Mouse (Mus musculus) stomach, embryonic 16.5 days (tissue): ENCODE data around the gene Sema6b. TPM values are rescaled to one million over a fixed set of nuclear protein-coding genes. Genes with fewer than 3 reads are reported as not detected.
"Not testable (repeated sequence)": the region's sequence is repeated elsewhere in the genome, so short reads cannot be mapped to it uniquely, and the experiment has no call there.

ENCODE experiments used
- ATAC-seq: fragments of 200-750 bp; cut with Nextera tagmentation; 2 replicates; pipeline ENCODE4 v1.8.0; 2017; ENCODE audit warnings: moderate number of reproducible peaks, moderate TSS enrichment; ENCODE audit not compliant: insufficient read depth, low FRiP score
- H3K27ac ChIP-seq: fragments of 300-500 bp; sonication (generic); 2 replicates; pipeline ENCODE4 v1.5.1; 2014; ENCODE audit warnings: low read length
- H3K27me3 ChIP-seq: fragments of 300-500 bp; sonication (generic); 2 replicates; pipeline ENCODE4 v1.6.1; 2014; ENCODE audit warnings: low read length, control low read depth, mixed read lengths; ENCODE audit not compliant: control insufficient read depth, insufficient read depth
- H3K36me3 ChIP-seq: fragments of 300-500 bp; sonication (generic); 2 replicates; pipeline ENCODE4 v1.6.1; 2014; ENCODE audit warnings: low read length; ENCODE audit not compliant: control insufficient read depth, insufficient read depth
- H3K4me1 ChIP-seq: fragments of 300-500 bp; sonication (generic); 2 replicates; pipeline ENCODE4 v1.6.1; 2014; ENCODE audit warnings: low read length, control low read depth, mixed read lengths; ENCODE audit not compliant: control insufficient read depth, insufficient read depth
- H3K4me2 ChIP-seq: fragments of 300-500 bp; sonication (generic); 2 replicates; pipeline ENCODE4 v1.6.1; 2014; ENCODE audit warnings: low read depth, low read length, mixed read lengths
- H3K4me3 ChIP-seq: fragments of 300-500 bp; sonication (generic); replicated peaks from 2 replicates; pipeline ENCODE4 v1.5.1; 2014; ENCODE audit warnings: mild to moderate bottlenecking, low read length
- H3K9ac ChIP-seq: fragments of 300-500 bp; sonication (generic); 2 replicates; pipeline ENCODE4 v1.6.1; 2014; ENCODE audit warnings: low read length
- H3K9me3 ChIP-seq: fragments of 300-500 bp; sonication (generic); replicated peaks from 2 replicates; pipeline ENCODE4 v1.6.1; 2016; ENCODE audit warnings: low read length, control low read depth; ENCODE audit not compliant: control insufficient read depth
- WGBS: fragments of 180-500 bp; shearing (Covaris S2); extraction: QIAGEN DNeasy Blood & Tissue Kit; methylation state at CpG from one replicate; pipeline ENCODE4 v1.1.7; 2014; 5-methylcytosine and 5-hydroxymethylcytosine counted together
- polyA plus RNA-seq: library from polyadenylated mRNA; unstranded; fragments of >200 nt; fragmentation: Nextera tagmentation; extraction: Ambion mirVana; gene quantifications from 2 replicates; pipeline ENCODE4 v1.2.1, GENCODE M21; 2015

Sema6b gene
- polyA plus RNA-seq, 1 experiment from 2014 or later, result 0.71 TPM

DNA sequence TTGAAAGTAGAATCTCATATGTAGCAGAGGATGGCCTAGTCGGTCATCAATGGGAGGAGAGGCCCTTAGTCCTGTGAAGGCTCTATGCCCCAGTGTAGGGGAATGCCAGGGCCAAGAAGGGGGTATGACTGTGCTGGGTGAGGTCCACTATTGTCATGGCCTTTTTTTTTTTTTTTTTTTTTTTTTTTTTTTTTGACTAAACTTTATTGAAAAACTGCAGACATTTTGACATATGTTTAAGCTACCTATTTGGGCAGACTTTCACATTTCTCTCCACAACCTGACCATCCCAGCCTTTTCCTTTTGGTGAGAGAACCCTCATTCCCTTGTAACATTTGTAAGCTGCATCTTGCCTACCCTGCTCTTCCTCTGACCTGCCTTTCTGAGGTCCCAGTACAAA, 47.8 kb downstream of the Sema6b start:
- Histone ChIP-seq H3K36me3 (peaks cover 21% of the 10 kb centered on the region; the same call in 1 of the 2 replicates), H3K9me3 (no peaks in the 10 kb centered on the region), H3K9ac (no peak overlapping the region), H3K4me3 (no peak overlapping the region), H3K4me1 (no peaks in the 10 kb centered on the region), H3K4me2 (no peak overlapping the region), H3K27ac (peak overlapping the region; percentile 51), H3K27me3 (no peaks in the 10 kb centered on the region)
- 88% methylated on average over 1 of the region's 1 CpGs for WGBS
- no peak for ATAC-seq

DNA sequence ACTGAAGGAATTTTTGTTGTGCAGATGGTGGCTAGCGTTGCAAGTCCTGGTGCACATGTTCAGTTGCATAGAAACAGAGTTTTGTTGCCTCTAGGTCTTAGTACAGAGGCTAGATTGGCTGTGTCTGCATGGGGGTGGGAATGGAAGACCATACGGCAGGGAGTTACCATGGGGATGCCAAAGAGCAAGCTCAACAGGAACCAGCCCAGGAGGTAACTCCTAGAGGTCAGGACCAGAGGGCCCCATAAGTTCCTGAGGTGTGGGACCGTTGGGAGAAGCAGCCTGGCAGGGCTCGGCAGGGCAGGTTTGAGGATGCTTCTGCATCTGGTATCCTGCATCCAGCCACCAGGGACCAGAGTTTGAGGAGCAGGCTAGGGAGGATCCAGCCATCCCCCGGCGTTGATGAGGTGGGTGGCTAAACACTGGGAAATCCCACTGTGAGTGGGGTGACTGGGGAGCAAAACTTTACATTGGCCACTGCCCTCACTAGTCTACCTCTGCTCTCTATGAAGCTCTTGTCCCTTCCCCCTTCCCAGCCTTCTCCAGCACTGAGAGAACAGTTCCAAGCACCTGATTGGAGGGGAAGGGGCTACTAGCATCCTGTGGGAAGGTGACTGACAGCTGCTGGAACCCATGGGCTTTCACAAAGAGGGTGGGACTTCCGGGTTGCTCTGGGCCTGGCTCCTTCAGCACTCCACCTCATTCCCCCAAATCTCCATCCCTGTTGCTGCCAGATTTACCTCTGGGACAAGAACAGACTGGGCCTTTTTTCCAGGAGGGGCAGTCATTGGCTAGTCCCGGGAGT, 59.2 kb downstream of the Sema6b start:
- peaks cover 13% of the 10 kb centered on the region; the same call in 1 of the 2 replicates for H3K36me3 ChIP-seq
- peak overlapping the region; percentile 90 for H3K9ac ChIP-seq
- 8% methylated on average over 8 of the region's 8 CpGs for WGBS
- H3K4me2 ChIP-seq, result peak overlapping the region; percentile 69
- peak overlapping the region; percentile 87 for H3K4me3 ChIP-seq
- ATAC-seq, result no peak
- H3K4me1 ChIP-seq, result peaks cover 13% of the 10 kb centered on the region
- H3K27ac ChIP-seq, result no peak overlapping the region
- no peaks in the 10 kb centered on the region for H3K9me3 ChIP-seq
- H3K27me3 ChIP-seq, result no peaks in the 10 kb centered on the region

DNA sequence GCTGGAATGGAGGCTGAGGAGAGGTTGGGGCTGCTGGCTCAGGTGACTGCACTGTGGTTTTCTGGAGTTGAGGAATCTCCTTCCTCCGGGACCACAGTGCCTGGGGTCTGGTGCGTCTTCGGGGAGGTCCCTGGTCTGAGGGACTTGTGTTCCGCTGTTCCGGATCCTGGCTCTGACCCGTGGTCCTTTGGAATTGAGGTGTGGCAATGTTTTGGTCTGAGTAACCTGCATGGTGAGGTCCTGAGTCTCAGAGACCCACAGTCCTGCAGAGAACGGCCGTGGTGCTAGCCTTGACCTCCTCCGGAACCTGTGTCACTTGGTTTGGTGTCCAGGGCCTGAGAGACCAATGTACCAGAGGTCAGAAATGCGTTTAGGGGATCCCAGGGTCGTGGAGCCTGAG, 60.2 kb downstream of the Sema6b start:
- Histone ChIP-seq H3K4me2 (peak overlapping the region; percentile 69), H3K27ac (peak overlapping the region; percentile 71; the same call in 1 of the 2 replicates), H3K27me3 (no peaks in the 10 kb centered on the region), H3K9me3 (no peaks in the 10 kb centered on the region), H3K4me1 (peaks cover 19% of the 10 kb centered on the region), H3K4me3 (peak overlapping the region; percentile 87), H3K36me3 (peaks cover 13% of the 10 kb centered on the region; the same call in 1 of the 2 replicates), H3K9ac (peak overlapping the region; percentile 90)
- ATAC-seq, result no peak
- 1% methylated on average over 11 of the region's 11 CpGs for WGBS

DNA sequence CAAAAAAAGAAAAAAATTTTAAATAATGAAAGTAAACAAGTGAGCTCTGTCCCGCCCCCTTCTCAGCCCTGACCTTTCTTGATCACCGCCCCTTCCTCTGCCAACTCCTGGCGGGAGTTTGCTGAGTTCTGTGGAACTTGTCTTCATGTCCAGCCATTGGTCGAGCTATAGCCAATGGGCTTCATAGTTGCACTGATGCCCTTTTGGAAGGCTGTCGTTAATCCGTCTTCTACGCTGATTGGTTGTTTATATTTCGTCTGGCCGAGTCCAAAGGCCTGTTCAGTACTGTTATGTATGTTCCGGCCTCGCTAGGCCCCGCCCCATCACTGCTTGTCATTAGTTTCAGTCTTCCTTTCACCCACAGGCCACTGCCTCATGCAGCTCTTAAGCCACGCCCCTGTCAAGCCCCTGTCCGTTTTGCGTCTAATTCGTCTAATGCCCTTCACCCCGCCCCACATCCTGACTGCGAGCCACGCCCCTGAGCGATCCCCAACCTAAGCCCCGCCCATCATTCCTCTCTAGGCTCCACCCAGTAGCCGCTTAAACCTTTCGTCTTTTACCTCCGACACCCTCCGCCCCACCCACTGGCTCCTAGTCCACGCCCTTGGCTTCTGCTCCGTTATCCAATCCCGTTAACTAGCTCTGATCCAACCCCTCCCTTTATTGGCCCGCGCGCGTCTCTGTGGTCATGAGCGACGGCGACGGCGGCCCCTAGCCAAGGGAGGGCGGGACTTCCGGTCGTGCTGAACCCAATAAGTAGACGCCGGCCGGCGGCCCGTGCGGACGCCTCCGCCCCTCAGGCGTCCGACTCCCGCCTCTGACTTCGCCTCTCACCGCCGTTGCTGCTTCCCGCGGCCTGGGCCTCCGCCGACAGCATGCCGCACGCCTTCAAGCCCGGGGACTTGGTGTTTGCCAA, 61.0 kb downstream of the Sema6b start, which contains the start of gene Hdgfl2:
TSS of gene Hdgfl2 (plus strand) at position 755 of the 916 bp plus-strand sequence.
- peaks cover 9% of the 10 kb centered on the region; the same call in 1 of the 2 replicates for H3K36me3 ChIP-seq
- peak within 1 kb of the TSS; percentile 90 for H3K9ac ChIP-seq
- no peaks in the 10 kb centered on the region for H3K27me3 ChIP-seq
- peak within 1 kb of the TSS; percentile 71; the same call in 1 of the 2 replicates for H3K27ac ChIP-seq
- WGBS, result under 1% methylated on average over 61 of the region's 61 CpGs
- H3K4me1 ChIP-seq, result peaks cover 20% of the 10 kb centered on the region
- H3K4me3 ChIP-seq, result peak within 1 kb of the TSS; percentile 87
- H3K4me2 ChIP-seq, result peak within 1 kb of the TSS; percentile 69
- H3K9me3 ChIP-seq, result no peaks in the 10 kb centered on the region
- ATAC-seq, result peak; percentile 95

DNA sequence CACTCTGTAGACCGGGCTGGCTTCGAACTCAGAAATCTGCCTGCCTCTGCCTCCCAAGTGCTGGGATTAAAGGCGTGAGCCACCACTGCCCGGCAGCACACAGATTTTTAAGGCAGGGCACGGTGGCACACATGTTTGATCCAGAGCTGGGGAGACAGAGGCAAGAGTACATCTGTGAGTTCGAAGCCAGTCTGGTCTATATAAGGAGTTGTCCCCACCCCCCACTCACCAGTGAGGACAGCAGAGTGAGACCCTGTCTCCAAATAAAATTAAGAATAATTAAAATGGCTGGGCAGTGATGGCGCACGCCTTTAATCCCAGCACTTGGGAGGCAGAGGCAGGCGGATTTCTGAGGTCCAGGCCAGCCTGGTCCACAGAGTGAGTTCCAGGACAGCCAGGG, 61.8 kb downstream of the Sema6b start:
- not testable (repeated sequence) for H3K9me3 ChIP-seq, H3K27me3 ChIP-seq, H3K9ac ChIP-seq, ATAC-seq, H3K36me3 ChIP-seq
- Histone ChIP-seq H3K4me3 (peak overlapping the region; percentile 87), H3K4me2 (peak overlapping the region; percentile 45), H3K27ac (peak overlapping the region; percentile 25; the same call in 1 of the 2 replicates), H3K4me1 (peaks cover 27% of the 10 kb centered on the region)
- 61% methylated on average over 9 of the region's 9 CpGs for WGBS

DNA sequence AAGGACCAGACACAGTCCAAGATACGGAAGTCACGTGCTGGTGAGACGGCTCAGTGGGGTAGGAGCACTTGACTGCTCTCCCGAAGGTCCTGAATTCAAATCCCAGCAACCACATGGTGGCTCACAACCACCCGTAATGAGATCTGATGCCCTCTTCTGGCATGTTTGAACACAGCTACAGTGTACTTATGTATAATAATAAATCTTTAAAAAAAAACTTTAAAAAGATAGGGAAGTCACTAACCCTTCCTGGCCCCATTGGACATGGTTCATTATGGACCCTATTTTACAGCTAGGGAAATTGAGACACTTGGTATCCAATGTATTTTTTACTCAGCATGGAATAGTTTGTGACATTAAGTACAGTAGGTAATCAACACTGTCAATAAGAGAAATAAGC, 62.6 kb downstream of the Sema6b start:
- Histone ChIP-seq H3K9me3 (no peaks in the 10 kb centered on the region), H3K4me2 (no peak overlapping the region), H3K4me3 (no peak overlapping the region), H3K9ac (no peak overlapping the region), H3K36me3 (peaks cover under 1% of the 10 kb centered on the region; the same call in 1 of the 2 replicates), H3K27ac (no peak overlapping the region), H3K4me1 (peaks cover 27% of the 10 kb centered on the region), H3K27me3 (no peaks in the 10 kb centered on the region)
- no peak for ATAC-seq
- WGBS, result 85% methylated on average over 5 of the region's 5 CpGs

DNA sequence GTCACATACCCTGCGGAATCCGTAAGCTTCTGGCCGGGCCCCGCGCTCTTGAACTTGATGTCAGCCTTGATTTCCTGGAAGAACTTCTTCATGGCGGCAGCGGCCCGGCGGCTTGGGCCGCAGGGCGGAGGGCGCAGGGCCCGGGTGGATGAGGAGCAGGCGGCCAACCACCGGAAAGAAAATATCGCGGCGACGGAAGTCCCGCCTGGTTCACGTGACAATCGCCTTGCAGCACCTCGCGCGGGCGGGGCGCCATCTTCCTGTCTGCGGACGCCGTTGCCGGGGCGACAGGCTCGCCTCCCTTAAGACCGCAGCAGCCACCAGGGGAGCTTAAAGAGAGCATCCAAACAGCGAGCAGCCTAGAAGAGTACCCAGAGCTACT, 65.3 kb downstream of the Sema6b start, which contains the start of gene Ubxn6:
TSS of gene Ubxn6 (minus strand) at position 202 of the 382 bp plus-strand sequence.
- H3K4me2 ChIP-seq, result peak within 1 kb of the TSS; percentile 67
- peak within 1 kb of the TSS; percentile 98 for H3K27ac ChIP-seq
- peaks cover 5% of the 10 kb centered on the region; the same call in 1 of the 2 replicates for H3K36me3 ChIP-seq
- WGBS, result under 1% methylated on average over 35 of the region's 35 CpGs
- peak within 1 kb of the TSS; percentile 81 for H3K9ac ChIP-seq
- no peaks in the 10 kb centered on the region for H3K9me3 ChIP-seq
- H3K4me3 ChIP-seq, result peak within 1 kb of the TSS; percentile 71
- ATAC-seq, result peak; percentile 44
- peaks cover 14% of the 10 kb centered on the region; the same call in 1 of the 2 replicates for H3K4me1 ChIP-seq
- H3K27me3 ChIP-seq, result no peaks in the 10 kb centered on the region

DNA sequence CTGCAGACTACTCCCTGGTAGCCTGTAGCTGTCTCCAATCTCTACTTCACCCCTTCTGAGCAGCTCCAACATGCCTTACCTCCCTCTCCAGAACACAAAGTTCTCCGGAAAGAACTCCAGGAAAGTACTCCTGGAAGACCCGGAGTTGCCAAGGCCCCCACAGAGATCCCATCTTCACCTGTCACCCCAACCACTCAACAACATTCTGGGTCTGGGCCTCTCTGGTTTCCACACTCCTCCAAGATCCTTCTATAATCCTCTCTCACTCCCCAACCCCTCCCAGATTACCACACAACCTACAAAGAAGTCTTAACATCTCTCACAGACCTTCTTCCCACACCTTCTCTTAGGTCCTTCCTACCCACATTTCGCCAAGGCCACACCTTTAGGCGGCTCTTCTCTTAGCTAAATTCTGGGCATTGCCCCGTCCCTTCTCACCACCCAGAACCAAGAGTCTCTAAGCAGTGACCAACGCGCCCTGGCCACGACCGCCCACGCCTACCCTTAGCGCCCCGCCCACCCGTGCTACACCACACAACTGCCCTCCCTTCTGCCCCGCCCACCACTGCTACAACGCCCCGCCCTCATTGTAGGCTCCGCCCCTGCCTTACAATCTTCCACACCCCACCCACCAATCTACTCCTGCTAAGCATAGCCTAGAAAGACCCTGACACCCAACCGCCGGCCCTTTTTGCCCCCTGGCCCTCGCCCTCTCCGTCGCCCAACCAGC, 65.9 kb downstream of the Sema6b start:
- peaks cover 9% of the 10 kb centered on the region for H3K36me3 ChIP-seq
- peak overlapping the region; percentile 71 for H3K4me3 ChIP-seq
- H3K27me3 ChIP-seq, result no peaks in the 10 kb centered on the region
- peak overlapping the region; percentile 67 for H3K4me2 ChIP-seq
- peak overlapping the region; percentile 98 for H3K27ac ChIP-seq
- peak; percentile 34; the same call in 1 of the 2 replicates for ATAC-seq
- peaks cover 14% of the 10 kb centered on the region; the same call in 1 of the 2 replicates for H3K4me1 ChIP-seq
- peak overlapping the region; percentile 81 for H3K9ac ChIP-seq
- no peaks in the 10 kb centered on the region for H3K9me3 ChIP-seq
- WGBS, result 10% methylated on average over 22 of the region's 22 CpGs
